Mouse (Mus musculus): Measurements from ENCODE around the gene Esrra. TPM values are rescaled to one million over a fixed set of nuclear protein-coding genes. Genes with fewer than 3 reads are reported as not detected.

Esrra gene
- total RNA-seq, 2 experiments from 2014 or later, result 69.5 to 72.2 TPM

DNA sequence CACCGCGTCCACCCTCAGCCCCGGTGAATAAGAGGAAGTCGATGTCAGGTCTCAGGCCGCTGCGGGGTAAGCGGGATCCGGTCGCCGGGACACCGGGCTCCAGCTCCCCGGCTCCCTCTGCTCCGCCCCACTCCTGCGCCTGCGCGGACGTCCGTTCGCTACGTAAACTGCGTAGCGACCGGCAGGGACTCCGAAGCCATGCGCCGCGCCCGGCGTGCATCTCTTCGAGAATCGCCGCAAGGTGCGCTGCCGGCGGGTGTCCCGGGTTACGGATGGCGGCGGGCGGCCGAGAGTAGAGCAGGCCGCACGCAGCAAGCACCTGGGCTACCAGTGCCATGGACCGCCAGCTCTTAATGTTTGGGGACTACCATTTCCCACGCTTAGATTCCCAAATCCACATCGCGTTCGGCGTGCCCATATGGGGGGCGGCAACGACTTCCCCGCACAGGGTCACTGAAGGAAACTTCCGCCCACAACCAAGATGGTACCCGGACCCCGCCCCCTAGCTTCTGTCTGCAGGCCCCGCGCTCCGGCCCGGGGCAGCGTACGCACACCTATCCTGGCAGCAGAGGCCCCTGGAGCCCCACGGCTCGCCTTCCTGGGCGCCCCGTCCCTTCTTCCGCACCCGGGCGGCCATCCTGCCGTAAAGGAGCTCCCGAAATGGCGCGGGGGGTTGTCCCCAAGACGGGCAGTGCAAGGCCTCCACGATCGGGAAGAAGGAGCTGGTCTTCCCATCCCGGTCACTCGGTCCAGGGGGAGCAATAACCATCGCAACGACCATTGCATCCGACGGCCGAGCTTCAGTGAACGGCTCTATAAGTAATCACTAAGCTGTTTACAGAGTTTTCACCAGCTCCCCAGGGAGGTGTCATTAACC is 20.0 kb upstream of the Esrra start, which contains the start of gene Bad:
TSS of gene Bad (plus strand) at position 490 of the 877 bp plus-strand sequence.
- peak; percentile 93 to 94 for DNase-seq (ENCODE audit: low spot score in 2 of 2)

- no peak for DNase-seq (ENCODE audit: low spot score in 2 of 2)
Measured at GRCm38 (mm10) chr19:6940396-6941351, 19.1 kb upstream of the Esrra start.

GRCm38 (mm10) chr19:6939106-6940002 is 17.7 kb upstream of the Esrra start:
- DNase-seq (ENCODE audit: low spot score in 2 of 2), result no peak

GRCm38 (mm10) chr19:6937541-6938465 is 16.2 kb upstream of the Esrra start:
- no peak for DNase-seq (ENCODE audit: low spot score in 2 of 2)

GRCm38 (mm10) chr19:6936299-6936698 is 14.7 kb upstream of the Esrra start:
- DNase-seq (ENCODE audit: low spot score in 2 of 2), result no peak

GRCm38 (mm10) chr19:6934195-6934977 is 12.8 kb upstream of the Esrra start, which contains the start of gene Kcnk4:
Gene Kcnk4 (minus strand): TSS chr19:6934515.
- no peak for DNase-seq (ENCODE audit: low spot score in 2 of 2)

GRCm38 (mm10) chr19:6933436-6934194 is 12.0 kb upstream of the Esrra start:
- DNase-seq (ENCODE audit: low spot score in 2 of 2), result peak; percentile 58 to 75

- no peak for DNase-seq (ENCODE audit: low spot score in 2 of 2)
Measured at GRCm38 (mm10) chr19:6933102-6933435, 11.5 kb upstream of the Esrra start.

- DNase-seq (ENCODE audit: low spot score in 2 of 2), result no peak
Measured at GRCm38 (mm10) chr19:6932018-6932417, 10.4 kb upstream of the Esrra start.

- no peak for DNase-seq (ENCODE audit: low spot score in 2 of 2)
Measured at GRCm38 (mm10) chr19:6931002-6931401, 9.4 kb upstream of the Esrra start.

DNA sequence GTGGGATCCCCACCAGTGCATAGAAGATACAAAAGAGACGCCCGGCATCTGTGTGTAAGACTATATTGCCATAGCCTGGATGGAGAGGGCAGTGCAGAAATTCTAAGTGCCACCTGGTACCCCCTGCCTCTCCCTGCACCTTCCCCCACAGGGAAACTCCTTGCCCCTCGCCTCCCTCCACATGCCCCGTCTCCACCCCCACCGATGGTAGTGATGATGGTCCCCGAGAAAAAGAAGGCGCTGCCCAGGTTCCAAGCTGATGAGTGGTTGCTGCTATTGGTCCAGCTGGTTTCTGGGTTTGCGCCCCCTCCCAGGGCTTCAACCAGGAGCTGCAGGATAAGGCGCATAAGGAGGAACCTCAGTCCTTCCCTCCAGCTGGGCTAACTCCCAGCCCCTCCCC is 6.5 kb upstream of the Esrra start:
- DNase-seq (ENCODE audit: low spot score in 2 of 2), result no peak

DNA sequence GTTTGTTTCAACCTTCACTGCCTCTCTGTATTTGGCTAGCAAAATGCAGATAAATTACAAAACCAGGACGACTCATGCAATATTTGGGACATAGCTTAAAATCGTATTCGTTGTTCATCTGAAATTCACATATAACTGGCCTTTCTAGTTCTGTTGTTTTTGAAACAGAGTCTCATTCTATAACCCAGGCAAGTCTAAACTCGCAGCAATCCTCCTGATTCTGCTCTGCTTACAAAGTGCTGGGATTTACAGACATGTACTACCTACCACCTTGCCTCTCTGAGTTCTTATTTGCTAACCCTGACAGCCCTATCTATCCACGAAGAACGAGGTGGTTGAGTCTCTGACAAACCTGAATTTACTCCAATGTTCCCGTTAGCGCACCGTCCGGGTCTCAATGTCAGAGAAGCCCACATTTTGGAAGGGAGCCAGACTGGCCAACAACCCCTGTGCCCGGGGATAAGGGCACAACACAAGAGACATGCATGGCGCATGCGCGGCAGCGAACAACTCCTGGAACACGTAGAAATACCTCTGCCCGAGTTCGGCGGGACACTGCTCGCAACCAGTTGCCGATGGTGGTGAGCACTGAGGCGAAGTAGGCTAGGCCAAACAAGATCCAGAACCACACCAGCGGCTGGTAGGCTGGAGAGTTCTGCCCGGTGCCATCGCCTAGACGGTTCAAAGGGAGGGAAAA is 5.1 kb upstream of the Esrra start:
- no peak for DNase-seq (ENCODE audit: low spot score in 2 of 2)

DNA sequence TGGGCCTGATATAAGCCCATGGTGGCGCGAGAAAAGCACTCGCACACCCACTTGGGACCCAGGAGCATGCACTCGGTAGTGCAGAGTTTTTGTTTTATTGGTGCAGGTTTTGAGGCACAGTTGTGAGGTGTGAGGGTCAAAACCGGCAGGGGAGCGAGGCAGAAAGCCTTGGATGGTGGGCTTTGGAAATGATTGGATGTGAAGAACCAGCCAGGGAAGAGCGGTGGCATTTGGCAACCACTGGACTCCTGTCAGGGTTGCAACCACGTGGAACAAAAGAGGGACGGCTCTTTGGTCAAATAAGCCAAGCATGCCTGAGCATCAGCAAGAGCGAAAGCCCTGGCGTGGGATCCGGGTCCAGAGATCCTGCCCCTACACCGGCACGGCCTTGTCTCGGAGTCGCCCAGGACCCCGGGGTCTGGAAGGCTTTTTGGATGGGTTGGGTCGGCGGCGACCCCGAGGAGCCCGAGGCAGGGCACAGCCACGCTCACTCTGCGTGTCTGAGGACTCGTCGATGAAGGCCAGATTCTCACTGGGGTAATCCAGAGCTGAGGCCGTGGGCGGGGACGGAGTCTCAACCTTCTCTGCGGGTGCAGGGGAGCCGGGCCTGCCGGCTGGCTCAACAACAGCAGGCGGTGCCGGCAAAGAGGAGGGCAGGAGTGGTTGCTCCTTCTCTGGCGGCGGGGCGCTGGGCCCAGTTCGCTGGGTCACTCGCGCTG is 4.2 kb upstream of the Esrra start:
- DNase-seq (ENCODE audit: low spot score in 2 of 2), result no peak

DNA sequence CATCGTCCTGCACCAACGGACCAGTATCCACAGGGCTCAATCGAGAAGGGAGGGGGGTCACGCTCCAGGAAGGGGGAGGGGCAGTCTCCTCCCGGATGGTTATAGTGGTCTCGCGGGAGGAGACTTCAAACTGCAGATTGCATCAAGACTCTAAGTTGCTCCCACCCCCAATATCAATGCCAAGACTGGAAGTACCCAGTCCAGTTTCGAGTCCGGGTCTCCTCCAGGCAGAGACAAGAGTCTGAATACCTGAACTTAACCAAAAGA is 3.6 kb upstream of the Esrra start, which contains the start of gene Catsperz:
TSS of gene Catsperz (minus strand) at position 74 of the 267 bp plus-strand sequence.
- no peak for DNase-seq (ENCODE audit: low spot score in 2 of 2)

GRCm38 (mm10) chr19:6924461-6925306 is 3.1 kb upstream of the Esrra start:
- peak; percentile 89 to 92 for DNase-seq (ENCODE audit: low spot score in 2 of 2)
